Mouse (Mus musculus) ES-E14 (cell line): ENCODE measurements around the gene Nbl1. TPM values are rescaled to one million over a fixed set of nuclear protein-coding genes. Genes with fewer than 3 reads are reported as not detected.

Source experiments
- DNase-seq: peaks from one replicate; pipeline ENCODE4 v3.0.0-alpha.2; 2013; ENCODE audit warnings: low read depth, low spot score
- H3K27ac ChIP-seq: 2 replicates; pipeline ENCODE4 v1.5.1; 2012; ENCODE audit warnings: low read depth, mild to moderate bottlenecking, low read length, moderate library complexity, mixed read lengths; ENCODE audit not compliant: poor library complexity, insufficient read depth, severe bottlenecking
- H3K36me3 ChIP-seq: 2 replicates; pipeline ENCODE4 v1.6.1; 2012; ENCODE audit warnings: mild to moderate bottlenecking, low read length, moderate library complexity, mixed read lengths; ENCODE audit not compliant: control insufficient read depth, poor library complexity, insufficient read depth, severe bottlenecking
- H3K4me1 ChIP-seq, 2 experiments: fragments of 150-350 bp in 1 of 2; sonication (generic) in 1 of 2; 2 replicates each; pipeline ENCODE4 v1.6.1; 2012; ENCODE audit warnings: low read length in 2 of 2, mild to moderate bottlenecking in 1 of 2, mixed read lengths in 1 of 2; ENCODE audit not compliant: control insufficient read depth in 2 of 2, insufficient read depth in 2 of 2, poor library complexity in 1 of 2
- H3K4me3 ChIP-seq, 2 experiments: fragments of 150-350 bp in 1 of 2; sonication (generic) in 1 of 2; 2 replicates each; pipeline ENCODE4 v1.5.1; 2012; ENCODE audit warnings: low read length in 2 of 2, low read depth in 1 of 2, mild to moderate bottlenecking in 1 of 2, mixed read lengths in 1 of 2; ENCODE audit not compliant: insufficient read depth in 1 of 2, poor library complexity in 1 of 2, severe bottlenecking in 1 of 2
- H3K9ac ChIP-seq: 2 replicates; pipeline ENCODE4 v1.6.1; 2012; ENCODE audit warnings: low read depth, mild to moderate bottlenecking, low read length, mixed read lengths; ENCODE audit not compliant: poor library complexity, insufficient read depth, severe bottlenecking
- H3K9me3 ChIP-seq: fragments of 150-350 bp; sonication (generic); 2 replicates; pipeline ENCODE4 v1.6.1; 2012; ENCODE audit warnings: low read depth, mild to moderate bottlenecking, low read length; ENCODE audit not compliant: control insufficient read depth, insufficient read depth
- CHD2 ChIP-seq: IDR thresholded peaks from 2 replicates; pipeline ENCODE4 v1.6.1; 2014; ENCODE audit warnings: mild to moderate bottlenecking, low read depth, low read length, inconsistent platforms
- HCFC1 ChIP-seq: IDR thresholded peaks from 2 replicates; pipeline ENCODE4 v1.6.1; 2012; ENCODE audit warnings: low read length, inconsistent platforms, borderline replicate concordance; ENCODE audit not compliant: insufficient read depth
- MAFK ChIP-seq: IDR thresholded peaks from 2 replicates; pipeline ENCODE4 v1.6.1; 2014; ENCODE audit warnings: mild to moderate bottlenecking, low read depth, low read length, inconsistent platforms; ENCODE audit not compliant: insufficient read depth
- ZC3H11A ChIP-seq: IDR thresholded peaks from 2 replicates; pipeline ENCODE4 v1.6.1; 2012; ENCODE audit warnings: low read depth, mild to moderate bottlenecking, inconsistent platforms, low read length, borderline replicate concordance
- ZNF384 ChIP-seq: IDR thresholded peaks from 2 replicates; pipeline ENCODE4 v1.6.1; 2012; ENCODE audit warnings: low read depth, low read length, inconsistent platforms
- in situ Hi-C, 2 experiments: fragments of 600-800 bp; cut with MboI; formaldehyde crosslinking; loops; one replicate each; pipeline ENCODE4 v1.15.1; 2025; ENCODE audit warnings: low sequenced_read_pairs in 2 of 2, inconsistent platforms in 1 of 2; ENCODE audit not compliant: unreplicated experiment in 2 of 2
- total RNA-seq: library from RNA; depleted of rRNA; stranded (reverse); fragments of 300-350 nt; gene quantifications from 2 replicates; pipeline ENCODE4 v1.2.3, GENCODE M21; 2012

The Nbl1 gene
- total RNA-seq, 1 experiment, result 12.5 TPM

DNA sequence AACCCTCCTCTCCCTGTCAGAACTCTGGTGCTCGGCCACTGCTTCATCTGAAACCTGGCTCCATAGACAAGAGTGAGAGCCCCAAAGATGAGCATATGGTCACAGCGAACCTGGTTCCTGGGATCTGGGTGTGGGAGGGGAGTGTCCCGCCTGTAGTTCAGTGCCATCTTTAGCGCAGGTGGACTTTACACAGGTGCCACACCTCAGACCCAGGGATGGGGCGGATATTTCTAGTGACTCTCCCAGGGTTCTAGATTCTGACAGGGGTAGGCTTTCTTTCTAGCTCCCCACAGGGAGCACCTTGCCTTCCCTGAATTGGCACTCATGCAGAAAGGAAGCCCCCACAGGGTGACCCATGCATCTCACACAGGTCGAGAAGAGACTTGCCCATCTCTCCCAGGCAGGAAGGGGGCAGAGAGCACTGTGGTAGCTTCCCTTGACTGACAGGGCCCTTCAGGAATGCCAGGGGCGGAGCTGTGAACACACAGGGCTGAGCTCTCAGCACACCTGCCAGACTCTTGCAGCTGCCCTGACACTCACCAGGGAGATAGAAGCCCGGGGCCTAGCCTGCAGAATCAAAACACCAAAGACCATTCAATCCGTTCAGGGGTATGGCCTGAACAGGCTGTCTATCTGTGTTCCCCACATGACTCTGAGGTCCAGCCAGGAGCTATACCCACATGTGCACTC lies 3.7 kb downstream of the Nbl1 start:
- Histone ChIP-seq H3K36me3 (no peaks in the 10 kb centered on the region), H3K9ac (no peak overlapping the region), H3K9me3 (no peaks in the 10 kb centered on the region), H3K4me3 (no peak overlapping the region), H3K27ac (no peak overlapping the region), H3K4me1 (peaks cover 2 to 10% of the 10 kb centered on the region in 2 experiments; a peak in 3 of 4 replicates)
- in situ Hi-C loops, result loop anchor here in 1 of 2 experiments (25.0 kb wide), 1 partner anchor 198 kb away; no protein-coding TSS in a partner anchor
- no peak for DNase-seq
- TF ChIP-seq CHD2, result no peak
- no peak for TF ChIP-seq ZC3H11A
- TF ChIP-seq MAFK, result no peak
- TF ChIP-seq HCFC1, result no peak
- TF ChIP-seq ZNF384, result no peak

DNA sequence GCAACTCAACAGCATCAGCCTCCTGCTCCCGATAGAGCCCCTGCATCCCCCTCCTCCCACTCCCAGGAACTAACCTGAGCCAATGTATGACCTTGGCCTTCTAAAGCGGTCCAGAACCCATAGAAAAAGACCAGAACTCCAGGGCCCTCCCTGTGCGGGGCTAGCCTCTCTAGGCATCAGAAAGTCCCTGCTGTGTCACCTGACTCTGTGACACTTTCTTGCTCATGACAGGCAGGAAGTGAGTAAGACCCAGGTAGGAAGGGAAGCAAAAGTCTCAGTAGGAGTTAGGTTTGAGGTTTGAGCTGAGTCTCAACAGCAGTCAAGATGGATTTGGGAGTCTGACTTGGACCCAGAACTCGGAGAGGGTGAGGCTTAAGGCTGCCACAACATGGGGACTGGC lies 5.8 kb downstream of the Nbl1 start:
- Histone ChIP-seq H3K9me3 (no peaks in the 10 kb centered on the region), H3K4me3 (no peak overlapping the region), H3K4me1 (peaks cover 2 to 10% of the 10 kb centered on the region in 2 experiments; a peak in 3 of 4 replicates), H3K9ac (no peak overlapping the region), H3K27ac (no peak overlapping the region), H3K36me3 (no peaks in the 10 kb centered on the region)
- in situ Hi-C loops, result loop anchor here in 1 of 2 experiments (25.0 kb wide), 1 partner anchor 200 kb away; no protein-coding TSS in a partner anchor
- no peak for TF ChIP-seq MAFK
- no peak for TF ChIP-seq ZC3H11A
- no peak for TF ChIP-seq CHD2
- no peak for TF ChIP-seq ZNF384
- TF ChIP-seq HCFC1, result no peak
- DNase-seq, result no peak

DNA sequence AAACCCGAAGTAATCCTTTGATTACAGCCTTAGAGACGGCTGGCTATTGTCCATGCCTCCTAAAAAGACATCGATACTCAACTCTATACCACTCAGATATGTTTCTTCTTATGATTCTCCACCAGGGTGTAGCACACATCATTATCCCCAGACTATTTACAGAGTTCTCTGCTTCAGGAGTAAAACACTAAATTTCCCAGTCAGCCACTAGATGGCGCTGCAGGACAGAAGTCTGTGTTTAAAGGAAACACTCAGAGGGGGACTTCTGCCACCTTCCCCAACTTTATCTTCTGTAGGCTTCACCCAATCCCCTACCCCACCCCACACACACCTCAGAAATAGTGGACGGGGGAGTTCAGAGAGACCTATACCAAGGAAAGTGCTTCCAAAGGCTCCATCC lies 6.8 kb downstream of the Nbl1 start:
- no peak overlapping the region for H3K4me3 ChIP-seq
- H3K36me3 ChIP-seq, result no peaks in the 10 kb centered on the region
- no peak overlapping the region for H3K9ac ChIP-seq
- TF ChIP-seq HCFC1 (no peak), ZC3H11A (peak; percentile 70; the same call in 1 of the 2 replicates), ZNF384 (no peak), CHD2 (no peak), MAFK (no peak)
- H3K4me1 ChIP-seq, result peaks cover 0 to 2% of the 10 kb centered on the region in 2 experiments; a peak in 2 of 4 replicates
- no peak overlapping the region for H3K27ac ChIP-seq
- peak; percentile 77 for DNase-seq
- in situ Hi-C loops, result loop anchor here in 1 of 2 experiments (25.0 kb wide), 1 partner anchor 201 kb away; no protein-coding TSS in a partner anchor
- no peaks in the 10 kb centered on the region for H3K9me3 ChIP-seq

DNA sequence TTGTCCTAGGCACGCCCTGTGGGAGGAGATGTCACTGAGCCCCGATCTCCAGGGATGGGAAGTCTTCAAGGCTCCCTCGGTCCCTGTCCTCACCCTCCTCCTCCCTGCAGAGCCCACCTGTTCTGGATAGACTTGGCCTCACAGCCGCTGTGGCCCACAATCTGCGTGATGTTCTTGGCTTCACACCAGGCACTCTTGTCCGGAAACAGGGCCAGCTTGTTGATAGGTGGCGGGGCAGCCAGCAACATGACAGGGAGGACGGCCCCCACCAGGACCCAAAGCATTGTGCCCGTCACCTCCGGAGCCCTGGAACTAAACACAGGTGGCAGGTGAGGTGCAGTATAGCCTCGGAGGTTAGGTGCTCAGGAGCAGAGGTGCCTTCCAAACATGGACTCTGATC lies 7.5 kb downstream of the Nbl1 start:
- Histone ChIP-seq H3K9me3 (no peaks in the 10 kb centered on the region), H3K4me1 (no peaks in the 10 kb centered on the region; a peak in 1 of 4 replicates), H3K36me3 (no peaks in the 10 kb centered on the region), H3K4me3 (no peak overlapping the region), H3K9ac (no peak overlapping the region), H3K27ac (no peak overlapping the region)
- TF ChIP-seq CHD2, result no peak
- TF ChIP-seq ZNF384, result no peak
- no peak for TF ChIP-seq MAFK
- no peak for TF ChIP-seq ZC3H11A
- TF ChIP-seq HCFC1, result no peak
- in situ Hi-C loops, result loop anchor here in 1 of 2 experiments (25.0 kb wide), 1 partner anchor 202 kb away; no protein-coding TSS in a partner anchor
- no peak for DNase-seq
